Mouse (Mus musculus) lung, adult 18-20 months (tissue): ENCODE data around the gene Unc93b1.
A peak's percentile ranks its signal among the peaks of the same experiment; 100 is the strongest.

Experiments
- DNase-seq, 2 experiments: peaks; one replicate each; pipeline ENCODE4 v3.0.0; 2022; ENCODE audit warnings: mixed read lengths in 2 of 2

Unc93b1 gene

GRCm38 (mm10) chr19:3914535-3914934 lies 20.5 kb upstream of the Unc93b1 start:
- no peak for DNase-seq

GRCm38 (mm10) chr19:3916727-3917126 lies 18.3 kb upstream of the Unc93b1 start:
- DNase-seq = no peak

GRCm38 (mm10) chr19:3919928-3920327 lies 15.1 kb upstream of the Unc93b1 start:
- no peak for DNase-seq

GRCm38 (mm10) chr19:3922661-3923371 lies 12.2 kb upstream of the Unc93b1 start:
- DNase-seq = no peak

GRCm38 (mm10) chr19:3923586-3923985 lies 11.4 kb upstream of the Unc93b1 start:
- DNase-seq = peak in 1 of 2 experiments; percentile 52

GRCm38 (mm10) chr19:3924190-3924589 lies 10.8 kb upstream of the Unc93b1 start:
- no peak for DNase-seq

- DNase-seq = no peak
These were observed 10.1 kb upstream of the Unc93b1 start for GRCm38 (mm10) chr19:3924868-3925267.

GRCm38 (mm10) chr19:3925859-3926258 lies 9.1 kb upstream of the Unc93b1 start:
- no peak for DNase-seq

GRCm38 (mm10) chr19:3926279-3926678 lies 8.7 kb upstream of the Unc93b1 start:
- peak; percentile 87 to 93 for DNase-seq

- no peak for DNase-seq
These were observed 8.3 kb upstream of the Unc93b1 start for GRCm38 (mm10) chr19:3926685-3927084.

- DNase-seq = no peak
These were observed 7.0 kb upstream of the Unc93b1 start for GRCm38 (mm10) chr19:3927989-3928388.

- DNase-seq = no peak
These were observed 6.2 kb upstream of the Unc93b1 start for GRCm38 (mm10) chr19:3928779-3929178.

- peak; percentile 94 to 96 for DNase-seq
These were observed 5.6 kb upstream of the Unc93b1 start, which contains the start of gene Aldh3b1 for GRCm38 (mm10) chr19:3929211-3929941. Aldh3b1 (minus strand) TSS chr19:3929808.

GRCm38 (mm10) chr19:3930262-3931057 lies 4.5 kb upstream of the Unc93b1 start:
- DNase-seq = no peak

GRCm38 (mm10) chr19:3931716-3932115 lies 3.3 kb upstream of the Unc93b1 start:
- peak; percentile 44 to 57 for DNase-seq

- peak; percentile 83 to 86 for DNase-seq
These were observed 1.2 kb downstream of the Unc93b1 start for GRCm38 (mm10) chr19:3935896-3936850.

- DNase-seq = no peak
These were observed 7.3 kb downstream of the Unc93b1 start for GRCm38 (mm10) chr19:3942315-3942714.

GRCm38 (mm10) chr19:3942986-3943735 lies 8.2 kb downstream of the Unc93b1 start:
- DNase-seq = peak; percentile 84 to 87

- no peak for DNase-seq
These were observed 11.0 kb downstream of the Unc93b1 start for GRCm38 (mm10) chr19:3945872-3946564.

GRCm38 (mm10) chr19:3946715-3947114 lies 11.7 kb downstream of the Unc93b1 start:
- DNase-seq = peak in 1 of 2 experiments; percentile 76

- no peak for DNase-seq
These were observed 12.8 kb downstream of the Unc93b1 start for GRCm38 (mm10) chr19:3947813-3948212.
